Mouse (Mus musculus): ENCODE data around the gene Gm3404. TPM values are rescaled to one million over a fixed set of nuclear protein-coding genes. Genes with fewer than 3 reads are reported as not detected.
"Not testable (repeated sequence)": the region's sequence is repeated elsewhere in the genome, so short reads cannot be mapped to it uniquely, and the experiment has no call there.

Gm3404 gene
- polyA plus RNA-seq (2012; rRNA removed) = not detected in 2 replicates

GRCm38 (mm10) chr5:146525501-146525900 is at the start of gene Gm3404:
TSS of gene Gm3404 (plus strand) at chr5:146525801.
- not testable (repeated sequence) for H3K4me1 ChIP-seq (ENCODE audit: control insufficient read depth, insufficient read depth, insufficient read length); H3K4me3 ChIP-seq (ENCODE audit: extremely low read depth, insufficient read depth, insufficient read length); H3K36me3 ChIP-seq (ENCODE audit: control insufficient read depth, insufficient read depth, low read length); H3K27me3 ChIP-seq (ENCODE audit: control insufficient read depth, insufficient read depth, low read length); DNase-seq (ENCODE audit: low read depth in 1 of 2, low spot score in 2 of 2); H3K27ac ChIP-seq (ENCODE audit: insufficient read depth, low read length)
- 94% methylated on average over 3 of the region's 3 CpGs for WGBS

DNA sequence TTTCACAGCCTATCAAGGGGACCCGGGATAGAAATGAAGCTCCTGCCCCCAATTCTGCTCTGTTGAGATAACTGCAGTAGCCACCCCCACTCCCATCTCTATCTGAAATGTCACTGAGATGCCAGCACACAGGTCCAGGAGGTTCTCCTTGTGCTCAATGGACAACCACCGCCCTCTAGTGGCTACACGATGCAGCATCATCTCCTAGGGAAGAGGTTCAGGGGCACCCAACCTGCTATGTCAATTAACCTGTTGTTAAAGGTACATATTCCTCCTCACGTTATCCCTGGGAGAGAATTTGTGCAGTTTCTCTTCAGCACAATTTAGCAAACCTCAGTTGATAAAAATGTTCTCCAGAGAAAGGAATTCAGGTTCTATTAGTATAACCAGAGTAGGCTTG is 46.0 kb upstream of the Gm3404 start:
- DNase-seq (ENCODE audit: low read depth in 1 of 2, low spot score in 2 of 2); H3K27me3 ChIP-seq (ENCODE audit: control insufficient read depth, insufficient read depth, low read length); H3K4me1 ChIP-seq (ENCODE audit: control insufficient read depth, insufficient read depth, insufficient read length); H3K4me3 ChIP-seq (ENCODE audit: extremely low read depth, insufficient read depth, insufficient read length); H3K36me3 ChIP-seq (ENCODE audit: control insufficient read depth, insufficient read depth, low read length); H3K27ac ChIP-seq (ENCODE audit: insufficient read depth, low read length): not testable (repeated sequence)
- 16% methylated on average over 4 of the region's 4 CpGs for WGBS

DNA sequence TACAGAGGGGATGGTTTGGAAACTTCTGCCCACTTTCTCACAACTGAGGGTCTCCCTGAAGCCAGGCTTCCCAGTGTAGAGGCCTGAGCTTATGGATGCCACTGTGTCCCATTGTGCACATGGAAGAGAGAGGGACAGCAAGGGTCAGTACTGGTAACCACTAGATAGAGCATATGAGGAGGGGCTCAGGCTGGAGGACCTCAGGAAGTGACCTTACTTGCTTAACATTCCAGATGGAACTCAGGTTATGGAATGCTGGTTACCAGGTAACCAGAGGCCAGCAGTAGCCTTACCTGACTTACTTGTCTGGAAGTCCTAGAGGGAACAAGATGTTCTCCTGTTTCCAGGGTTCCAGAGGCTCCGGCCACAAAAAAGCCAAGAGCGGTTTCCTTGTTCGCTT is 43.9 kb upstream of the Gm3404 start, which contains the start of gene Gm6408:
Gene Gm6408 (plus strand): TSS at position 301 of the 400 bp plus-strand sequence.
- not testable (repeated sequence) for H3K27ac ChIP-seq (ENCODE audit: insufficient read depth, low read length); H3K27me3 ChIP-seq (ENCODE audit: control insufficient read depth, insufficient read depth, low read length); H3K36me3 ChIP-seq (ENCODE audit: control insufficient read depth, insufficient read depth, low read length); DNase-seq (ENCODE audit: low read depth in 1 of 2, low spot score in 2 of 2); H3K4me3 ChIP-seq (ENCODE audit: extremely low read depth, insufficient read depth, insufficient read length); H3K4me1 ChIP-seq (ENCODE audit: control insufficient read depth, insufficient read depth, insufficient read length)
- WGBS = 92% methylated on average over 3 of the region's 3 CpGs

DNA sequence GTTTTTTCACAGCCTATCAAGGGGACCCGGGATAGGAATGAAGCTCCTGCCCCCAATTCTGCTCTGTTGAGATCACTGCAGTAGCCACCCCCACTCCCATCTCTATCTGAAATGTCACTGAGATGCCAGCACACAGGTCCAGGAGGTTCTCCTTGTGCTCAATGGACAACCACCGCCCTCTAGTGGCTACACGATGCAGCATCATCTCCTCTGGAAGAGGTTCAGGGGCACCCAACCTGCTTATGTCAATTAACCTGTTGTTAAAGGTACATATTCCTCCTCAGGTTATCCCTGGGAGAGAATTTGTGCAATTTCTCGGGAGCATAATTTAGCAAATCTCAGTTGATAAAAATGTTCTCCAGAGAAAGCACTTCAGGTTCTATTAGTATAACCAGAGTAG is 36.6 kb upstream of the Gm3404 start:
- not testable (repeated sequence) for H3K36me3 ChIP-seq (ENCODE audit: control insufficient read depth, insufficient read depth, low read length); H3K4me1 ChIP-seq (ENCODE audit: control insufficient read depth, insufficient read depth, insufficient read length); H3K27me3 ChIP-seq (ENCODE audit: control insufficient read depth, insufficient read depth, low read length); H3K4me3 ChIP-seq (ENCODE audit: extremely low read depth, insufficient read depth, insufficient read length); H3K27ac ChIP-seq (ENCODE audit: insufficient read depth, low read length)
- 13% methylated on average over 3 of the region's 4 CpGs for WGBS
- peak in 1 of 2 experiments; percentile 14 for DNase-seq (ENCODE audit: low read depth in 1 of 2, low spot score in 2 of 2)

GRCm38 (mm10) chr5:146491063-146491462 is 34.5 kb upstream of the Gm3404 start, which contains the start of gene Gm6370:
TSS of gene Gm6370 (plus strand) at chr5:146491363.
- not testable (repeated sequence) for H3K4me1 ChIP-seq (ENCODE audit: control insufficient read depth, insufficient read depth, insufficient read length); H3K36me3 ChIP-seq (ENCODE audit: control insufficient read depth, insufficient read depth, low read length); H3K27me3 ChIP-seq (ENCODE audit: control insufficient read depth, insufficient read depth, low read length); H3K27ac ChIP-seq (ENCODE audit: insufficient read depth, low read length); H3K4me3 ChIP-seq (ENCODE audit: extremely low read depth, insufficient read depth, insufficient read length); DNase-seq (ENCODE audit: low read depth in 1 of 2, low spot score in 2 of 2)
- no CpG with 5 or more reads among the region's 5 CpGs for WGBS

DNA sequence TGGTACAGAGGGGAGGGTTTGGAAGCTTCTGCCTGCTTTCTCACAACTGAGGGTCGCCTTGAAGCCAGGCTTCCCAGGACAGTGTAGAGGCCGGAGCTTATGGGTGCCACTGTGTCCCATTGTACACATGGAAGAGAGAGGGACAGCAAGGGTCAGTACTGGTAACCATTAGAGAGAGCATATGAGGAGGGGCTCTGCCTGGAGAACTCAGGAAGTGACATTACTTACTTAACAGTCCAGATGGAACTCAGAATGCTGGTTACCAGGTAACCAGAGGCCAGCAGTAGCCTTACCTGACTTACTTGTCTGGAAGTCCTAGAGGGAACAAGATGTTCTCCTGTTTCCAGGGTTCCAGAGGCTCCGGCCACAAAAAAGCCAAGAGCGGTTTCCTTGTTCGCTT is 23.5 kb upstream of the Gm3404 start, which contains the start of gene 4930449I24Rik:
Gene 4930449I24Rik (plus strand): TSS at position 301 of the 400 bp plus-strand sequence.
- no CpG with 5 or more reads among the region's 5 CpGs for WGBS
- H3K4me3 ChIP-seq (ENCODE audit: extremely low read depth, insufficient read depth, insufficient read length); DNase-seq (ENCODE audit: low read depth in 1 of 2, low spot score in 2 of 2); H3K4me1 ChIP-seq (ENCODE audit: control insufficient read depth, insufficient read depth, insufficient read length); H3K27me3 ChIP-seq (ENCODE audit: control insufficient read depth, insufficient read depth, low read length); H3K27ac ChIP-seq (ENCODE audit: insufficient read depth, low read length); H3K36me3 ChIP-seq (ENCODE audit: control insufficient read depth, insufficient read depth, low read length): not testable (repeated sequence)

DNA sequence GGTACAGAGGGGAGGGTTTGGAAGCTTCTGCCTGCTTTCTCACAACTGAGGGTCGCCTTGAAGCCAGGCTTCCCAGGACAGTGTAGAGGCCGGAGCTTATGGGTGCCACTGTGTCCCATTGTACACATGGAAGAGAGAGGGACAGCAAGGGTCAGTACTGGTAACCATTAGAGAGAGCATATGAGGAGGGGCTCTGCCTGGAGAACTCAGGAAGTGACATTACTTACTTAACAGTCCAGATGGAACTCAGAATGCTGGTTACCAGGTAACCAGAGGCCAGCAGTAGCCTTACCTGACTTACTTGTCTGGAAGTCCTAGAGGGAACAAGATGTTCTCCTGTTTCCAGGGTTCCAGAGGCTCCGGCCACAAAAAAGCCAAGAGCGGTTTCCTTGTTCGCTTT is 11.8 kb upstream of the Gm3404 start, which contains the start of gene Gm3402:
Gene Gm3402 (plus strand): TSS at position 301 of the 400 bp plus-strand sequence.
- not testable (repeated sequence) for DNase-seq (ENCODE audit: low read depth in 1 of 2, low spot score in 2 of 2); H3K4me3 ChIP-seq (ENCODE audit: extremely low read depth, insufficient read depth, insufficient read length)

DNA sequence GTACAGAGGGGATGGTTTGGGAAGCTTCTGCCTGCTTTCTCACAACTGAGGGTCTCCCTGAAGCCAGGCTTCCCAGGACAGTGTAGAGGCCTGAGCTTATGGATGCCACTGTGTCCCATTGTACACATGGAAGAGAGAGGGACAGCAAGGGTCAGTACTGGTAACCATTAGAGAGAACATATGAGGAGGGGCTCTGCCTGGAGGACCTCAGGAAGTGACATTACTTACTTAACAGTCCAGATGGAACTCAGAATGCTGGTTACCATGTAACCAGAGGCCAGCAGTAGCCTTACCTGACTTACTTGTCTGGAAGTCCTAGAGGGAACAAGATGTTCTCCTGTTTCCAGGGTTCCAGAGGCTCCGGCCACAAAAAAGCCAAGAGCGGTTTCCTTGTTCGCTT is 11.7 kb downstream of the Gm3404 start, which contains the start of gene Gm3409:
Gene Gm3409 (plus strand): TSS at position 301 of the 400 bp plus-strand sequence.
- H3K4me1 ChIP-seq (ENCODE audit: control insufficient read depth, insufficient read depth, insufficient read length); H3K27me3 ChIP-seq (ENCODE audit: control insufficient read depth, insufficient read depth, low read length); H3K4me3 ChIP-seq (ENCODE audit: extremely low read depth, insufficient read depth, insufficient read length); H3K36me3 ChIP-seq (ENCODE audit: control insufficient read depth, insufficient read depth, low read length); DNase-seq (ENCODE audit: low read depth in 1 of 2, low spot score in 2 of 2); H3K27ac ChIP-seq (ENCODE audit: insufficient read depth, low read length): not testable (repeated sequence)
- 100% methylated on average over 3 of the region's 3 CpGs for WGBS

More for the DNA sequence above, 11.8 kb upstream of the Gm3404 start, which contains the start of gene Gm3402:
- not testable (repeated sequence) for H3K27me3 ChIP-seq (ENCODE audit: control insufficient read depth, insufficient read depth, low read length); H3K36me3 ChIP-seq (ENCODE audit: control insufficient read depth, insufficient read depth, low read length); H3K27ac ChIP-seq (ENCODE audit: insufficient read depth, low read length); H3K4me1 ChIP-seq (ENCODE audit: control insufficient read depth, insufficient read depth, insufficient read length)
- WGBS = 83% methylated on average over 1 of the region's 5 CpGs

- not testable (repeated sequence) for H3K27me3 ChIP-seq (ENCODE audit: control insufficient read depth, insufficient read depth, low read length); DNase-seq (ENCODE audit: low read depth in 1 of 2, low spot score in 2 of 2); H3K36me3 ChIP-seq (ENCODE audit: control insufficient read depth, insufficient read depth, low read length); H3K4me3 ChIP-seq (ENCODE audit: extremely low read depth, insufficient read depth, insufficient read length); H3K4me1 ChIP-seq (ENCODE audit: control insufficient read depth, insufficient read depth, insufficient read length); H3K27ac ChIP-seq (ENCODE audit: insufficient read depth, low read length)
- WGBS = no CpG with 5 or more reads among the region's 3 CpGs
Measured at GRCm38 (mm10) chr5:146555836-146556235, 30.2 kb downstream of the Gm3404 start, which contains the start of gene Gm3415. TSS of gene Gm3415 (plus strand) at chr5:146556136.
